Mouse (Mus musculus) C2C12 (cell line): ENCODE data around the gene Krt78. TPM values are rescaled to one million over a fixed set of nuclear protein-coding genes. Genes with fewer than 3 reads are reported as not detected.
A peak's percentile ranks its signal among the peaks of the same experiment; 100 is the strongest.

Experiments used
- H3K27me3 ChIP-seq: one replicate; pipeline ENCODE4 v1.6.1; 2011; ENCODE audit not compliant: control insufficient read depth, insufficient read depth, insufficient read length
- H3K36me3 ChIP-seq: one replicate; pipeline ENCODE4 v1.6.1; 2011; ENCODE audit not compliant: control insufficient read depth, insufficient read depth
- H3K4me3 ChIP-seq: one replicate; pipeline ENCODE4 v1.5.1; 2011; ENCODE audit warnings: mild to moderate bottlenecking, control low read depth; ENCODE audit not compliant: poor library complexity, insufficient read depth, severe bottlenecking
- H3K79me2 ChIP-seq: one replicate; pipeline ENCODE4 v1.6.1; 2011; ENCODE audit not compliant: control insufficient read depth, insufficient read depth
- H3K79me3 ChIP-seq: one replicate; pipeline ENCODE4 v1.6.1; 2011; ENCODE audit warnings: low read depth, control low read depth
- H3ac ChIP-seq: one replicate; pipeline ENCODE3; 2011; ENCODE audit warnings: low read depth; ENCODE audit not compliant: control insufficient read depth, insufficient read length
- CEBPB ChIP-seq: IDR thresholded peaks from one replicate; pipeline ENCODE4 v1.6.1; 2011; ENCODE audit warnings: low read depth, mild to moderate bottlenecking, control low read depth, moderate library complexity
- CTCF ChIP-seq: IDR thresholded peaks from one replicate; pipeline ENCODE4 v1.5.1; 2011; ENCODE audit not compliant: control insufficient read depth, insufficient read depth, insufficient read length
- FOSL1 ChIP-seq: IDR thresholded peaks from one replicate; pipeline ENCODE4 v1.8.0; 2011; ENCODE audit warnings: mild to moderate bottlenecking, low read length; ENCODE audit not compliant: poor library complexity, insufficient read depth, severe bottlenecking
- MAX ChIP-seq: IDR thresholded peaks from one replicate; pipeline ENCODE4 v1.6.1; 2011; ENCODE audit warnings: mild to moderate bottlenecking, control low read depth
- MYOD1 ChIP-seq: IDR thresholded peaks from one replicate; pipeline ENCODE4 v1.6.1; 2011; ENCODE audit warnings: low read depth; ENCODE audit not compliant: control insufficient read depth, insufficient read length
- MYOG ChIP-seq: IDR thresholded peaks from one replicate; pipeline ENCODE4 v1.6.1; 2011; ENCODE audit not compliant: control insufficient read depth, insufficient read length; ENCODE audit errors: extremely low read depth
- USF1 ChIP-seq: IDR thresholded peaks from one replicate; pipeline ENCODE4 v1.6.1; 2011; ENCODE audit warnings: low read depth, mild to moderate bottlenecking, control low read depth, moderate library complexity
- polyA plus RNA-seq: library from polyadenylated mRNA; unstranded; fragments of >200 nt; fragmentation: generic; extraction: Trizol; gene quantifications from one replicate; pipeline ENCODE4 v1.2.1, GENCODE M21; 2012; ENCODE audit warnings: missing spikeins

Gene Krt78
- polyA plus RNA-seq, 1 experiment, result not detected

- Histone ChIP-seq H3K4me3 (no peak overlapping the region), H3K27me3 (no peaks in the 10 kb centered on the region), H3K79me3 (no peaks in the 10 kb centered on the region), H3K79me2 (no peaks in the 10 kb centered on the region), H3K36me3 (no peaks in the 10 kb centered on the region), H3ac (no peak overlapping the region)
- TF ChIP-seq USF1, result no peak
- TF ChIP-seq CEBPB, result no peak
- TF ChIP-seq MYOD1, result no peak
- no peak for TF ChIP-seq MAX
- TF ChIP-seq FOSL1, result no peak
- no peak for TF ChIP-seq CTCF
These were observed 41.6 kb upstream of the Krt78 start for GRCm38 (mm10) chr15:101995484-101996236.

- Histone ChIP-seq H3K27me3 (no peaks in the 10 kb centered on the region), H3K79me2 (no peaks in the 10 kb centered on the region), H3K4me3 (no peak overlapping the region), H3ac (no peak overlapping the region), H3K79me3 (no peaks in the 10 kb centered on the region), H3K36me3 (no peaks in the 10 kb centered on the region)
- no peak for TF ChIP-seq CEBPB
- TF ChIP-seq MYOG, result no peak
- no peak for TF ChIP-seq USF1
- no peak for TF ChIP-seq FOSL1
- no peak for TF ChIP-seq CTCF
- no peak for TF ChIP-seq MYOD1
- no peak for TF ChIP-seq MAX
These were observed 40.3 kb upstream of the Krt78 start for GRCm38 (mm10) chr15:101994365-101994764.

GRCm38 (mm10) chr15:101990946-101991345, 36.9 kb upstream of the Krt78 start:
- H3K27me3 ChIP-seq, result no peaks in the 10 kb centered on the region
- TF ChIP-seq MYOG, result no peak
- TF ChIP-seq FOSL1, result no peak
- TF ChIP-seq USF1, result no peak
- no peak for TF ChIP-seq CTCF
- TF ChIP-seq CEBPB, result no peak
- no peak for TF ChIP-seq MYOD1
- TF ChIP-seq MAX, result no peak
- no peaks in the 10 kb centered on the region for H3K79me3 ChIP-seq

GRCm38 (mm10) chr15:101988714-101989113, 34.6 kb upstream of the Krt78 start:
- Histone ChIP-seq H3K36me3 (no peaks in the 10 kb centered on the region), H3K79me3 (no peaks in the 10 kb centered on the region), H3K4me3 (no peak overlapping the region), H3K27me3 (no peaks in the 10 kb centered on the region), H3K79me2 (no peaks in the 10 kb centered on the region), H3ac (no peak overlapping the region)
- TF ChIP-seq USF1 (no peak), CTCF (no peak), MAX (no peak), MYOD1 (no peak), CEBPB (no peak)

More at GRCm38 (mm10) chr15:101990946-101991345, 36.9 kb upstream of the Krt78 start:
- Histone ChIP-seq H3K79me2 (no peaks in the 10 kb centered on the region), H3K36me3 (no peaks in the 10 kb centered on the region), H3K4me3 (no peak overlapping the region), H3ac (no peak overlapping the region)

- Histone ChIP-seq H3K79me2 (no peaks in the 10 kb centered on the region), H3K27me3 (no peaks in the 10 kb centered on the region), H3K36me3 (no peaks in the 10 kb centered on the region), H3K79me3 (no peaks in the 10 kb centered on the region), H3ac (no peak overlapping the region), H3K4me3 (no peak overlapping the region)
- TF ChIP-seq USF1 (no peak), CEBPB (no peak), MYOG (no peak), FOSL1 (no peak), MYOD1 (no peak), CTCF (peak; percentile 91), MAX (no peak)
These were observed 34.0 kb upstream of the Krt78 start for GRCm38 (mm10) chr15:101988119-101988518.

GRCm38 (mm10) chr15:101984746-101985145, 30.7 kb upstream of the Krt78 start:
- TF ChIP-seq FOSL1 (no peak), MYOG (no peak), MAX (no peak), MYOD1 (no peak), CEBPB (no peak), USF1 (no peak), CTCF (no peak)
- no peak overlapping the region for H3K4me3 ChIP-seq
- H3K27me3 ChIP-seq, result no peaks in the 10 kb centered on the region
- H3K79me2 ChIP-seq, result no peaks in the 10 kb centered on the region
- H3ac ChIP-seq, result no peak overlapping the region
- H3K36me3 ChIP-seq, result no peaks in the 10 kb centered on the region
- no peaks in the 10 kb centered on the region for H3K79me3 ChIP-seq
